Mouse (Mus musculus): ENCODE data around the gene Foxn3.

DNA sequence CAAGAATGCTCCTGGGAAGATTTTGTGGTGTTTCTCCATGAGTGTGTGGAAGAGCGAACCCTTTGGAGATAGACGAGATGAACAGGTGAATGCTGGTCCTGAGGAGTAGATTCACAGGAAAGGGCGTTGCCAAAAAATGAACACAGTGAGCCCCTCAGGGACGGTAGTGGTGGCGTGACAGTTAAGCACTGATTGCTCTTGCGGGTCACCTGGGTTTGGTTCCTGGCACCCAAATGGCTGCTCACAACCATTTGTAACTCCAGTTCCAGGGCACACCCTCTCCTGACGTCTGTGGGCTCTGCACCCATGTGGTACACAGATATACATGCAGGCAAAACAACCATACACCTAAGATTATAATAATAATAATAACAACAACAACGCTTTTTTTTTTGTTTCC, 277.7 kb downstream of the Foxn3 start:
- TF ChIP-seq CTCF (IDR thresholded peaks at IDR 0.05; ENCODE audit: low read depth, low read length) (no peak), EP300 (IDR thresholded peaks at IDR 0.05; ENCODE audit: insufficient read depth, low read depth, low read length) (no peak)

Data from ES-Bruce4 (cell line).